Mouse (Mus musculus): ENCODE measurements at regions not wholly inside any gene's neighbourhood (a gene's known extent, or its start where the extent isn't known, plus 50 kb on each side); places are given as distances from the start of the nearest gene placed in this dataset.
"Not testable (repeated sequence)": the region's sequence is repeated elsewhere in the genome, so short reads cannot be mapped to it uniquely, and the experiment has no call there.

- in situ Hi-C loops (cut with MboI) = not testable (repeated sequence)
Measured at GRCm38 (mm10) chr14:53430130-53430529, 823.8 kb downstream of the Dad1 start.

- in situ Hi-C loops (cut with MboI) = not testable (repeated sequence)
Measured at GRCm38 (mm10) chr14:53428447-53428846, 825.5 kb downstream of the Dad1 start.

GRCm38 (mm10) chr14:53427636-53428035 is 826.3 kb downstream of the Dad1 start:
- in situ Hi-C loops (cut with MboI) = not testable (repeated sequence)

- in situ Hi-C loops (cut with MboI) = not testable (repeated sequence)
Measured at GRCm38 (mm10) chr14:53416955-53417354, 836.9 kb downstream of the Dad1 start.

- in situ Hi-C loops (cut with MboI) = not testable (repeated sequence)
Measured at GRCm38 (mm10) chr14:53407500-53408227, 846.2 kb downstream of the Dad1 start.

- in situ Hi-C loops (cut with MboI) = not testable (repeated sequence)
Measured at GRCm38 (mm10) chr14:53390307-53390706, 863.6 kb downstream of the Dad1 start.

GRCm38 (mm10) chr14:53374591-53374990 is 879.0 kb upstream of the Olfr1507 start:
- in situ Hi-C loops (cut with MboI) = not testable (repeated sequence)

GRCm38 (mm10) chr14:53373777-53374468 is 878.4 kb upstream of the Olfr1507 start:
- in situ Hi-C loops (cut with MboI) = not testable (repeated sequence)

GRCm38 (mm10) chr14:53369776-53370175 is 874.2 kb upstream of the Olfr1507 start:
- in situ Hi-C loops (cut with MboI) = no loop called here

- in situ Hi-C loops (cut with MboI) = not testable (repeated sequence)
Measured at GRCm38 (mm10) chr14:53367420-53367819, 871.9 kb upstream of the Olfr1507 start.

GRCm38 (mm10) chr14:53363995-53364394 is 868.4 kb upstream of the Olfr1507 start:
- in situ Hi-C loops (cut with MboI) = not testable (repeated sequence)

GRCm38 (mm10) chr14:53362054-53362453 is 866.5 kb upstream of the Olfr1507 start:
- in situ Hi-C loops (cut with MboI) = not testable (repeated sequence)

GRCm38 (mm10) chr14:53357498-53357897 is 861.9 kb upstream of the Olfr1507 start:
- in situ Hi-C loops (cut with MboI) = not testable (repeated sequence)

GRCm38 (mm10) chr14:53356783-53357182 is 861.2 kb upstream of the Olfr1507 start:
- in situ Hi-C loops (cut with MboI) = not testable (repeated sequence)

- in situ Hi-C loops (cut with MboI) = not testable (repeated sequence)
Measured at GRCm38 (mm10) chr14:53351457-53351856, 855.9 kb upstream of the Olfr1507 start.

GRCm38 (mm10) chr14:53350780-53351179 is 855.2 kb upstream of the Olfr1507 start:
- in situ Hi-C loops (cut with MboI) = not testable (repeated sequence)

GRCm38 (mm10) chr14:53349111-53349510 is 853.6 kb upstream of the Olfr1507 start:
- in situ Hi-C loops (cut with MboI) = not testable (repeated sequence)

- in situ Hi-C loops (cut with MboI) = not testable (repeated sequence)
Measured at GRCm38 (mm10) chr14:53345568-53345967, 850.0 kb upstream of the Olfr1507 start.

GRCm38 (mm10) chr14:53343849-53344248 is 848.3 kb upstream of the Olfr1507 start:
- in situ Hi-C loops (cut with MboI) = not testable (repeated sequence)

- in situ Hi-C loops (cut with MboI) = not testable (repeated sequence)
Measured at GRCm38 (mm10) chr14:53339167-53339566, 843.6 kb upstream of the Olfr1507 start.

GRCm38 (mm10) chr14:53337446-53337845 is 841.9 kb upstream of the Olfr1507 start:
- in situ Hi-C loops (cut with MboI) = not testable (repeated sequence)

- in situ Hi-C loops (cut with MboI) = not testable (repeated sequence)
Measured at GRCm38 (mm10) chr14:53336705-53337104, 841.2 kb upstream of the Olfr1507 start.

- in situ Hi-C loops (cut with MboI) = not testable (repeated sequence)
Measured at GRCm38 (mm10) chr14:53334451-53334850, 838.9 kb upstream of the Olfr1507 start.

Data from mature B cell (primary cell).